Mouse (Mus musculus): Measurements from ENCODE around the gene Bcar3. TPM values are rescaled to one million over a fixed set of nuclear protein-coding genes. Genes with fewer than 3 reads are reported as not detected.

The Bcar3 gene
- total RNA-seq, 2 experiments from 2014 or later: 4.7 to 7.0 TPM

DNA sequence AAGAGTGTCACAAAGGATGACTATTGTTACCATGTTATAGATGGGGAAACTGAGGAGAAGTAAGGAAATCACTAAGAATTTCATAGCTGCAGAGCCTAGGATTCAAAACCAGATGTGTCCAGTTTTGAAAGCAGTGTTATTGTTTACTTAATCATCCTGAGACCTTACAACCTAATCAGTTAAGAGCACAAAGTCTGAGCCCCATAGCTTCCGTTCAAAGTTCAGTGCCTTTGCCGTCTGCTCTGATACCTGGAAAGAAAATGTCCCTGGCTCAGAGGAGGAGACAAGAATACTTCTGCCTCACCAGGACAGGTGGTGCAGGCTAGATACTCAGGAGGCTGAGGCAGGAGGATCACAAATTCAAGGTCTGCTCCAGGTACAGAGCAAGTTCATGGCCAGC is 117.7 kb downstream of the Bcar3 start:
- intact Hi-C loops (cut with DNase I): no loop called here
- no peak for DNase-seq

DNA sequence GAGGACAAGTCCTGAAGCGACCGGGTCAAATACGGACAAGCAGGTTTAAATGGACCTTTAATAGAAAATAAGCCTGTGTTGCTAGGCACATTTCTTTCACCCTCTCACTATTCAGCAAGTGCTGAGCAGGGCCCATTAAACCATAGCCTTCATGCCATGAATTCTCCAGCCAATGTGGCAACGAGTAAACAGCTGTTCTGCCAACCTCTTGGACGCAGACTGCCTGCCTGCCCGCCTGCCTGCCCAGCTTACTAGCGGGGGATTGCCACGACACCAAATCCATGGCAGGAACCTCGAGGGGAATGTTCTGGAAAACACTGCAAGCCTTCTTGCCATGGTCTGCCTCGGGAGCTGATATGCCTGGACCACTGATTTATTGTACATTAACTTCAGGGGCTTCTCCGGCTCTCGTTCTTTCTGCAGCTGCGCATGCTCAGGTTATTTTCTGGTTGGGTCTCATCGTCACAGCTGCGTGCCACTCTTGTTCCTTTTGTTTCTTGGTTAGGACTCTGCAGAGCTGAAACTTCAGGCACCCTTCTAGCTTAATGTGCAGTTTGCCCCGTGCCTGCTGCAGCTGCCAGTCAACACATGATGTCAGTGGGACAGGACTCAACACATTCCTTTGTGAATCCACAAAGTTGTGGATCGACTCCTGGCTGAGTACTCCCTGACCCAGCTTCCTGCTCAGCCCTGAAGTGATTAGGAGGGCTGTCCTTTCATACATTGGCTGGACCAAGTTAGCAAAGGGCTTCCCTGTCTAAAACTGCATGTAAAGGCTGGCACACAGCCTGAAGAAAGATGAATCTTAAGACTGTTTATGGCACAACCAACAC is 120.0 kb downstream of the Bcar3 start:
- intact Hi-C loops (cut with DNase I): no loop called here
- DNase-seq: no peak

DNA sequence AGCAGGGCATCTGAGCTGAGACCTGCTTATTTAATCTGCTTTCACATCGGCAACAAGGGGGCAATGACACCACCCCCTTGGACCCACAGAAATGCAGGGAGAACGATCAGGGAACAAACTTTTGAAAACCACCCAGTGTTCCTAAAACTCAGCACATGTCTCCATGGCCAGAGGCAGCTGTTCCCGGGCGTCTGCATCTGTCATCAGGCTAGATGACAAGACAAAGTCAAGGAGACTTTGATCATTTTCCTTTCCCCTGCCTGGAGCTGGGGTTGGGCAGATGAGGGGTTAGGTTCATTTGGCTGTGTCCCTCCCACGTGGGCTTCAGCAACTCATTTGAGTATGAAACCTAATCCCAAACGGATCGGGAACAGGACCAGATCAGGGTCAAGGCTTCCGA is 120.9 kb downstream of the Bcar3 start:
- intact Hi-C loops (cut with DNase I): no loop called here
- no peak for DNase-seq

DNA sequence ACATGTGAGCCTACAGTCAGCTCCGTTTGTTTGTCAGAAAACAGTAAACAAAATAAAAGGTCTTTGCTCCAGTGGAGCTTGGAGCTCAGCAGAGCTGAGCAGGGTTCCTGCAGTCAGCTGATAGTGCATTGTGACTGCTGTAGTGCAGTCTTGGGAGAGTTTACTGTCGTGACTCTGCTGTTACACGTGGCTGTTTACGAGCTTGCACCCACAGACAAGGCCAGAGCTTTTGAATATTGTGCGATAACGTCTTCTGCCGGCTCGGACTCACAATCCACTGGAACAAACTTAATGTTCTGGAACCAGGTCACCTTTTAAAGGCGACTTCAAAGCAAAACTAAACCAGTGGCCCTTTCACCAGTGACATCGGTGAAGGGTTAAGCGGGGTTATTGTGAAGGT is 123.5 kb downstream of the Bcar3 start:
- intact Hi-C loops (cut with DNase I): no loop called here

DNA sequence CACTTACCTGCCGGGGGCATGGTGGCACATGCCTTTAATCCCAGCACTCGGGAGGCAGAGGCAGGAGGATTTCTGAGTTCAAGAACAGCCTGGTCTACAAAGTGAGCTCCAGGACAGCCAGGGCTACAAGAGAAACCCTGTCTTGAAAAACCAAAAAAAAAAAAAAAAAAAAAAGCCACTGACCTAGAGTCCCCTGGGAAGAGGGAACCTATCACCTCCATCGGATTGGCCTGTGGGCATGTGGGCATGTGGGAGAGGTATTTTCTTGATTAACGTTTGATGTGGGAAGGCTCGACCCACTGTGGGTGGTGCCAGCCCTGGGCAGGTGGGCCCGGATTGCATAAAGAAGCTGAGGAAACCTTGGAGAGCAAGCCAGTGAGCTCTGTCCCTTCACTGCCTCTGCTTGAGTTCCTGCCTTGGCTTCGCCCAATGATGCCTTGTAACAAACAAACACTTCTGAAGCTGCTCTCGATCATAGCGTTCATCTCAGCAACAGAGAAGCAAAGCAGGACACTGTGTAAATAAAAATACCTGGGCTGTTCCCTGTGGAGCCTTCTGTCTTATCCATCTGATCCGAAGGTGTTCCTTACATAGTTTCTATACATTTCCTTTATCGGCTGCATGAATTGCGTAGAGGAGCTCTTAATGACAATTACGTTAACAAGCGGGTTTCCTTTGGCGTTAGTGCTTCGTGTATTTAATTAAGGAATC is 124.8 kb downstream of the Bcar3 start:
- intact Hi-C loops (cut with DNase I): no loop called here
- no peak for DNase-seq

More for the DNA sequence above, 123.5 kb downstream of the Bcar3 start:
- DNase-seq: no peak

DNA sequence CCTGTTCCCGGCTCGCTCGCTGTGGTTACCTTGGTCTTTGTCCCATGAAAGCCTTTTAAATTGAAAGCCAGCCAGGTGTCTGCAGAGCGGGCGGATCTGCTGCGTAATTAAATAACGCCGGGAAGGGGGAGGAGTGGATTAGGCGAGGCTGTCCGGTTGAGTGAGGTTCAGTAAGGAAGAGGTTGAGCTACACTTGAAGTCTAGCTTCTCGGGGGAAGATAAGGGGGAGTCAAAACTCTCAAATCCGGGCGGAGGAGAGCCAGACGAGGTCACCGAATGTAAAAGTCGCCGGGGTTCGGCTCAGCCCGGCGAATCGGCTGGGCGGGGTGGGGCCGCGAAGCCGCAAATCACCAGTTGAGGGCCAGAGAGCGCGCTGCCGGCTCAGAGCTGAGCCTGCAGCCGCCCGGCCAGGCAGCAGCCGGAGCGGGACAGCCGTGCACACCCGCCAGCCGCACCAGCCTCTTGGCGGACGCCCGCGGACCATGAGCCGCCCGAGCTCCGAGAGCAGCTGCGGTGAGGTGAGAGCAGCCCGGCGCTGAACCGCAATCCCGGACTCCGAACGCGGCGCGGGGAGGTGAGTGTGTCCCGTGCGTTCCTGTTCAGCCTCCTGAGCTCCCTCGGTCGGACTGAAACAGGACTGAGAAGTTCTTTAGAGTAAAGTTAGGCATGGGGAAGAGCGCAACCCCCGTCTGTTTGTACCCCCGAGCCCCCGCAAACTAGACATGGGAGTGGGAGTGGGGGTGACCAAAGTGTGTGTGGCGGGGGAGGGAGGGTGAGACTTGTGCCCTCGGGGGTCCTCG is 125.9 kb downstream of the Bcar3 start:
- DNase-seq: peak; percentile 71
- intact Hi-C loops (cut with DNase I): no loop called here

DNA sequence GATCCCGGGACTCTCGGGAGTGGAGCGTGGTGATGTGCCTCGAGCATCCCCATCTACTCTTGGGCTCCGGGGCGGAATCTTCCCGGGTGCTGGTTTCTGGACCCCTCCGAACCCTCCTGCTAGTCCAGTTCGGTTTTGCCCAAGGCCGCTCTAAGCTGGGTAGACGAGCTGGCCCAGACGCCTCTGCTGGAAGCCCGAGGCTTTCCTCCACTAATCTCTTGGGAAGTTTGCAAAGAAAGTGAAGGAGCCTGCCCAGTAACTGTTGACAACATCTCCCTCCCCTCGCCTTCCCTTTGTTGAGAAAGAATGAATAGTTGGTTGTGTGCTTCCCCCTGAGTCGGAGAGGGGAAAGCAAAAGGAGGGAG is 126.5 kb downstream of the Bcar3 start:
- intact Hi-C loops (cut with DNase I): no loop called here
- DNase-seq: peak; percentile 37

DNA sequence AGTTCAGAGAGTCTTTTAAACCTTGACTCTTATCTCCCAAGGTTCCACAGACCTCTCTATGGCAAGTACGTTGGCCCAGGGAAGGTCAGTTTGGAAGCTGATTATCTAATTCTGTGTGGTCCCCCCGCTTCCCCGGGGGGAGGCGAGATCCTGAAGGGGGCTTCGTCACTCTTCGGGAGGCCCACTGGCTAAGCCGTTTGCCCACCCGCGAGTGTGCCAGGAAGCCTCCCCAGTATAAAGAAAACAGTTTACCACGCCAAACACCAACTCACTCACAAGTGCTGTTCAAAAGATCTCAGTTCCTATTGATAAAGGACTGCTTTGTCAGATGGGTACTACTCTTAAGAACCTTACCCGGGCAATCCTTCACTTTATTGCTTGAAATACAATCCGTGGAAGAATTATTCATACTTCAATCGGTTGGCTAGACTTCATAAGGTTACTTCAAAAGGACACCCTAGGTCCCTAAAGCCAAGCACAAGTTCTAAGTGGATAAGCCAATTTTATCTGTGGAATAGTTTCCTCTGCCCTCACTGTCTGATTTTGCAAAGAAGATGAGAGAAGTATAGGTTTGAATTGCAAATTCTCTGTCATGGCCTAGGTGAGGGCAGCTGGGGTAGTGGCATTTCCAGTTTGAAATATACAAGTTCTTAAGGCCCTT is 127.2 kb downstream of the Bcar3 start:
- no peak for DNase-seq
- intact Hi-C loops (cut with DNase I): no loop called here

DNA sequence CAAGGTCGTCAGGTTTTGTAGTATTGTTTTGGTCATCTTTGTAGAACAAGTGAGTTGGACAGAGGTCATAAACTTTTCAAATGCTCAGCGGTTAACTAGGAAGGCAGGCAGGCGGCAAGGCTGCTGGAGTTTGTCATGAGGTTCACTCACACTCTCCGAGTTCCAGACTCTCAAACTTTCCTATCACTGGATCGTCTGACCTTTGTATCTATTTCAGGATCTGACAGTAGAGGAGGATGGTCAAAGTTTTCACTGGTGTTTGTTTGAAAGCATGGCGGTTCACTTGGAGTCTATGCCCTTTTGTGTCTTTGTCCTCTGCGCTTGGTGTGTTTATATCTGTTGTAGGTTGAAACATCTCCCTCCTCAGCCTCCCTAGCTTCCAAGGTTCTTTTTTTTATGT is 127.9 kb downstream of the Bcar3 start:
- no peak for DNase-seq
- intact Hi-C loops (cut with DNase I): no loop called here

DNA sequence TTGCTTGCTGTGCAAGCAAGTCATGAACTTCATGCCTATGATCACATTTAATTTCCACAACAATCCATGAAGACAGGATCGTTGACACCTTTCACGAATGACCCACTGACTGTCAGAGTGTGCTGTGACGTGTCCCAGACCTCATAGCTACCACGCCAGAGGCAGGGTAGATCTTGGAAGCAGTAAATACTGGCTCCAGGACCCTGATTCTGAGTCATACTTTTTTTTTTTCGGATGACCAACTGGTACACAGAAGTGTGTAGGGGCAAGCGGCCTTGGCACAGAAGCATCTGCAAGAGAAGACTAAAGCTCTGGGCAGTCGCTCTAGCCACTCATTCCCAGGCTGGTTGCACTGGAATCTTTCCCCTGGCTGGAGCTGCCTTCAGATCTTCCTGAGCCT is 128.3 kb downstream of the Bcar3 start:
- DNase-seq: no peak
- intact Hi-C loops (cut with DNase I): no loop called here

DNA sequence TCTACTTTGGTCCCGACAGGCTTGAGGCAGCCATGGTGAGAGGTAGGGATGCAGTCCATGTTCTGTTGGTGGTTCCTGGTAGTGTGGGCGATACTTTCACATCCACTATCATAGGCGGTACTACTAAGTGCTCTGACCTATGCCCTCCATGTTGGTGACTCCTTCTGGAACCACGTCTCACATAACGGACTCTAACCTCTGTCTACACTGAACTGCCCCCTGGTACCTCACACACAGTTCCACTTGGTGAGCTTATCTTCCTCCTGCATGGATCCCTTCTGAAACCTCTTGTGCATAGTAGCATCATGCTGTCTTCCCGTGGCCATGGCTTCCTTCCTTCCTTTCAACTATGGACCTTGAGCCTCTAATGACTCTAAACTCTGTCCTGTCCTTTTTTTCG is 129.7 kb downstream of the Bcar3 start:
- no peak for DNase-seq
- intact Hi-C loops (cut with DNase I): no loop called here

DNA sequence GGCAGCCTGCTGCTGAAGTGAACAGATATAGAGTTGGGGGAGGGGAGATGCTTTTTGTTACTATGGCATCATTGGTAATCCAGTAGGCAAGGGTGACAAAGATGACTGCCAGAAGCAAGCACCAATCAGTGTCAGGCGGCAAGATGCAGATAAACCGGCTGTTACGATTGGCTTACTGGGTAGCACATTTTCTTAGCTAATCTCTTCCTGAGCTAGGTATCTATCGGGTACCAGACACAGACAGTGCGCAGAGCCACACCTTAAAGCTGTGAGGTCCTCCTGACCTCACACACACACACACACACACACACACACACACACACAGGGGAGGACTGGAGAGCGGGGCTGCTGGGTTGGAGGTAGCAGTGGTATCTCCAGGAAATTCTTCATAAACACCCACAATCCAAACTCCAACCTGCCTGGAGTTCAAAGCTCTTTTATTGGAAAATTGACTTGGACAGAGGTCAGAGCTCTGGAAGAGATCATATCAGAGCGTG is 134.4 kb downstream of the Bcar3 start:
- DNase-seq: no peak
- intact Hi-C loops (cut with DNase I): no loop called here

DNA sequence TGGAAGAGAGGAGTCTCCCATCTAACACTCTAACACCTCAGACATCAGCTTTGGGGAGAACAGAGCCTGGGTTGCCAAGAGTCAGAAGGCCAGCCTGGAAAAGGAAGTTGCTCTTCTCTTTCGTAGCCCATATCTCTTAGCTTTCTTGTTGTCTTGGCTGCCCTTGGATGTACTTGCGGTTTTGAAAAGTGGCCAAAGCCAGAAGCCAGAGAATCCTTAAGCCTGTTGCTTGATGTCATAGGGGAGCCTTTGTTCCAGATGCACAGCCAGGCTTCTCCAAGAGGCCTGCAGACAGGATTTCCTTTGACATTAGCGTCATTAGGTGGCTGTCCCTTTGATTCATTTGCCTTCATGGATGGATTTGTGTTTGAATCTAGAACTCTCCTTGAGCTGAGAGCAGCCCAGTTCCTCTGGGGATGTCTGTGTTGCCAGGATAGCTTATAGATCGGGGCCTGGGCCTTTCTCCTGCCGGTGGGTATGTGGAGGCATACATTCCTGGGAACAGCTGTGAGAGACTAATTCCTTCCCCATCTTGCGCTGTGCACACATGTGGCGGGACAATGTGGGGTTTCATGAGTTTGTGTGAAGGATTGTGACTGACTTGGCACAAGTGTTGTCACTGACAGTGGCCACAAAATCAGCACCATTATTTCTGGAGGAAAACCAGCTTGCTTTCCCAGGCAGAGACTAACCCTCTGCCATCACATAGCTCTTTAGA is 137.0 kb downstream of the Bcar3 start:
- intact Hi-C loops (cut with DNase I): no loop called here
- DNase-seq: no peak

DNA sequence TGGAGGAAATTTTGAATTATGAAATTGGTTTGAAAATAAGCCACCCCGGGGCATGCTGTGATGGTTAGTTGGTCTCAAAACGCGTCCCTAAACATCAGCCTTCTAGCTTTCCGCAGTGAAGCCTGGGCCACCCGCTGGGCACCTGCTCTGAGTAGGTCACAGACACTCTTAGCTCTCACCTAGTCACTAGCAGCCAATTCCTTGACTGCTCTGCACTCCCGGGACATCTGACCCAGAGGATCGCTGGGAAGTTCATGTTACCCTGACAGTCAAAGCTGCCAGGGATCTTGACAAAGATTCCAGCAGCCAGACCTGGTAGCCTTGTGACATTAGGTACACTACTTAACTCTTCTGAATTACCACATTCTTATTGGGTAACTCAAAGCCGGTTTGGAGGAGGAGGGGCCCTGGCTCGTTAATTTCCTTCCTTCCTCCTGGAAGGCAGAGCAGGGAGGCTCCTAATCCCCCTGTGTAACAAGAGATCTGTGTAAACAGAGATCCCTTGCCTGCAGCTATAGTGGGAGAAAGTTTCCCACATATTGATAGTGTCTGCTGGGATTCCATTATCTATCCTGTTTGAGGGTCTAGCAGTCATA is 139.0 kb downstream of the Bcar3 start:
- intact Hi-C loops (cut with DNase I): no loop called here
- no peak for DNase-seq

DNA sequence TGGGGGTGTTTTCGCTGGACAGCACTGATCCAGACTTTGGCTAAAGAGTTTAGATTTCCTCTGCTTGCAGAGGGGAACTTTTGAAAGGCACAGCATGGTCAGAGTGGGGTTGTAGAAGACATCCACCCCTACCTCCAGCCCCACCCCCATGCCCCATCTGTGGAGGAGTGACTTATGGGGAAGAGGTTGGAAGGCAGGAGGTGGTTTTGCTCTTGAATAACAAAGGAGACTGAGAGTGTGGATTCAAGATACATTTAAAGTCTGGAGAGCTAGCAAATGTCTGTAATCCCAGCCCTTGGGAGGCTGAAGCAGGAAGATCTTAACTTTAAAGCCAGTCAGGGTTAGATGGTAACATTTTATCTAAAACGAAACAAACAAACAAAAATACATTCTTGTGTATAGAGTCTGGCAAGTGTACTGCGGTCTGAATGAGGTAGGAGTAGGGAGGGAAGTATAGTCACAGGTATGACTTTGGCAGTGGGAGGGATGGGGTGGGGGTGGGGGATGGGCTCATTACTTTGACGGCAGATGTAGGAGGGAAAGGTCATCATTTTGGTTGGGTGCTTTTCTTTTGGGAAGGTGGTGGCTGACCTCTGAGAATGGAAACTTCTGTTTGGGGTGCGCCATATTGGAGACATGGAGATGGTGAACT is 140.2 kb downstream of the Bcar3 start:
- intact Hi-C loops (cut with DNase I): no loop called here
- DNase-seq: no peak

DNA sequence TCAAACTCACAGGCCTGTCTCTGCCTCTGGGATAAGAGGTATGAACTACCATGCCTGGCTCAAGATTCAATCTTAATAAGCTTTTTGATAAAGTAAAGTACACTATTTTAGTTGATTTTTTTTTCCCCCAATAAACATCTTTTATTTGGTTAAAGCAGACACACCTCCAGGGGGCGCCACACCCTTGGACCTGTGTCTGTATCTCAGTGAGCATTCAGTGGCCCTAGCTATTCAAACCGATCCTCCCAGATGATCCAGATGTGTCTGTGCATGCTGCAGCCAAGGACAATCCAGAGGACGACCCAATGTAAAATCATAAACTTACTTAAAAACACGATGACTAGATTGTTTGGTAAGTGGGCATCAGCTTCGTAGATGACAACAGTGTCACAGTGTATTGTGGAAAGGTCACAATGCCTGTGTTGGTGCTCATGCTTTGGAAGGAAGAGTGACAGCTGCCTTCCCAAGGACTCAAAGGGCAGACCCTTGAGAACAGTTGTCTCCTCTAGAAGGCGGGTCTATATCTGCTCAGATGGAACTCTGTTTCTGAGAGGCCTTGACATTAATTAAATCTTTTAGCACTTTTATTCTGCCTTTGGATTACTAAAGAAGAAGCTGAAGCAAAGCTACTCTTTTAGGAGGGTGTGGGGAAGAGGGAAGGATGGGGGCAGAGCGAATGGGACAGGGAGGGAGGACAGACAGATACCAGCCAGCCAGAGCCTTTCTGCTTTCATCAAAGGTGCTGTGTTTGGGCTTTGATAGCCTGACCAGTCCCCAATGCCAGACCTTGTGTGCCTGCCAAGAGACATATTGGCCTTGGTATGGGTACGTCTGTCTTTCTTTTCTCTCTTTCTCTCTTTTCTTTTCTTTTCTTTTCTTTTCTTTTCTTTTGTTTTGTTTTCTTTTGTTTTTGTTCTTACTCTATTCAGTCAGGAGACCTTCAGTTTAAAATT is 141.3 kb downstream of the Bcar3 start:
- no peak for DNase-seq
- intact Hi-C loops (cut with DNase I): no loop called here

DNA sequence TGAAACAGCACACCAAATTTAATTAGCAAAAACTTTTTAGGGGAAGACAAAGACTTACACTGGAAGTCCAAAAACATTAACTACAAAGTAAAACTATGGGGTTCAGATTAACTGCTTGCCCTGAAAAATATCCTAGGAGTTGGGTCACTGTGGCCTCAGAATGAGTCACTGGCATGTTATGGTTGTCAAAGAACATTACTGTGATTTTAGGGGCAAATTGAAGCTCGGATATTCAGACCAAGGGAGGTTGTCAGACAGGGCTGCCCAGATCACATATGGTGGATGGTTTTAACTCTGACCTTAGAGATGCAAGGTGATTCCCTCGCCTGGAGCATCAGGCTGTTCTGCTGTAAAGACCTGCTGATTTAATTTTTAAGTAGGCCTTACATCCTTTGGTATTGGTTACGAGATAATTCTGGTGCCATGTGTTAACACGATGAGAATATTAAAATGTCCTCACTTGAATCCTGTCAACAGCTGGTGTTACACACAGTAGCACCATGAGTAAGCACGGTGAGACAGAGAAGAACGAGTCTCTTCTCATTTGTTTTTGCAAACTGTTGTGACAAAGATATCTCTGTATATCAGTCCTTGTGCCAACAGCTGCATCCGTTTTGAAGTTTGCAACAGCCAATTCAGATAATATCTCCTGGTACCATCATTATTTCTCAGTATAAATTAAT is 144.3 kb downstream of the Bcar3 start:
- intact Hi-C loops (cut with DNase I): no loop called here

DNA sequence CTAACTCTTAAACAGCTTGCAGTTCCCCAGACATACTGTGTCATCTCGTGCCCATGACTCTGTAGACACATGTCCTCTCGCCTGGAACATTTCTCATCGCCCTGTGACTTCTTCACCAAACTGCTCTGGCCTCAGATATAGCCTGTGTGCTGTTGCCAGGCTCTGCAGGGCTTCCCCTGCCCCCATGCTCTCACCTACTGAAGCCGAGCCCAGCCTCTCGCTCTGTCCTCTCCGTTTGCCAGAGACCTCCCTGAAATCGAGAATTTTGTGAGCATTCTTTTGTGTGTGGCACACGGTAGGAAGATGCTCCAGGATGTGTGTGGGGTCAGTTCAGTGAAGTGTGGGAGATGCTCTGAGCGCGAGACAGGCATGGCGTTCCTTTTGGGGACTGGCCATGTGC is 151.8 kb downstream of the Bcar3 start:
- intact Hi-C loops (cut with DNase I): no loop called here
- DNase-seq: peak; percentile 34

More for the DNA sequence above, 144.3 kb downstream of the Bcar3 start:
- no peak for DNase-seq
